Mouse (Mus musculus): ENCODE data around the gene Gm20388. TPM values are rescaled to one million over a fixed set of nuclear protein-coding genes. Genes with fewer than 3 reads are reported as not detected.
A peak's percentile ranks its signal among the peaks of the same experiment; 100 is the strongest.

Gene Gm20388
- polyA plus RNA-seq, 1 experiment from 2014 or later: 1.4 TPM

GRCm38 (mm10) chr8:120336909-120337555, 426.4 kb downstream of the Gm20388 start:
- H3K9me3 ChIP-seq (replicated peaks; ENCODE audit: control insufficient read depth, low read length): no peaks in the 10 kb centered on the region; the same call in 1 of the 2 replicates
- peaks cover 22% of the 10 kb centered on the region for H3K4me1 ChIP-seq (ENCODE audit: control insufficient read depth, low read depth, low read length)
- no peak overlapping the region for H3K9ac ChIP-seq (ENCODE audit: low read depth, low read length)
- no peaks in the 10 kb centered on the region; the same call in 1 of the 2 replicates for H3K27me3 ChIP-seq (ENCODE audit: control insufficient read depth, insufficient read depth, low read depth, low read length)
- H3K27ac ChIP-seq (ENCODE audit: low read length): no peak overlapping the region
- WGBS (ENCODE audit: insufficient replicate concordance): 28% methylated on average over 5 of the region's 5 CpGs
- ATAC-seq (ENCODE audit: low read depth): no peak
- no peak overlapping the region for H3K4me2 ChIP-seq (ENCODE audit: low read depth, low read length)
- H3K36me3 ChIP-seq (ENCODE audit: control insufficient read depth, insufficient read depth): no peaks in the 10 kb centered on the region
- no peak overlapping the region for H3K4me3 ChIP-seq (ENCODE audit: low read depth, low read length)

- WGBS (ENCODE audit: insufficient replicate concordance): 70% methylated on average over 5 of the region's 5 CpGs
- Histone ChIP-seq H3K9ac (ENCODE audit: low read depth, low read length) (no peak overlapping the region), H3K4me3 (ENCODE audit: low read depth, low read length) (no peak overlapping the region), H3K27me3 (ENCODE audit: control insufficient read depth, insufficient read depth, low read depth, low read length) (no peaks in the 10 kb centered on the region; the same call in 1 of the 2 replicates), H3K9me3 (replicated peaks; ENCODE audit: control insufficient read depth, low read length) (no peaks in the 10 kb centered on the region; the same call in 1 of the 2 replicates), H3K4me2 (ENCODE audit: low read depth, low read length) (no peak overlapping the region), H3K27ac (ENCODE audit: low read length) (no peak overlapping the region), H3K36me3 (ENCODE audit: control insufficient read depth, insufficient read depth) (no peaks in the 10 kb centered on the region), H3K4me1 (ENCODE audit: control insufficient read depth, low read depth, low read length) (peaks cover 20% of the 10 kb centered on the region)
- ATAC-seq (ENCODE audit: low read depth): no peak
Observed at GRCm38 (mm10) chr8:120337627-120338026, 427.0 kb downstream of the Gm20388 start.

- Histone ChIP-seq H3K27me3 (ENCODE audit: control insufficient read depth, insufficient read depth, low read depth, low read length) (no peaks in the 10 kb centered on the region; the same call in 1 of the 2 replicates), H3K4me2 (ENCODE audit: low read depth, low read length) (no peak overlapping the region), H3K27ac (ENCODE audit: low read length) (no peak overlapping the region), H3K4me1 (ENCODE audit: control insufficient read depth, low read depth, low read length) (peaks cover 25% of the 10 kb centered on the region), H3K9ac (ENCODE audit: low read depth, low read length) (no peak overlapping the region), H3K36me3 (ENCODE audit: control insufficient read depth, insufficient read depth) (no peaks in the 10 kb centered on the region), H3K9me3 (replicated peaks; ENCODE audit: control insufficient read depth, low read length) (no peaks in the 10 kb centered on the region; the same call in 1 of the 2 replicates), H3K4me3 (ENCODE audit: low read depth, low read length) (no peak overlapping the region)
- ATAC-seq (ENCODE audit: low read depth): no peak
- WGBS (ENCODE audit: insufficient replicate concordance): 77% methylated on average over 7 of the region's 7 CpGs
Observed at GRCm38 (mm10) chr8:120338678-120339077, 428.0 kb downstream of the Gm20388 start.

- H3K9ac ChIP-seq (ENCODE audit: low read depth, low read length): no peak overlapping the region
- peaks cover 33% of the 10 kb centered on the region for H3K4me1 ChIP-seq (ENCODE audit: control insufficient read depth, low read depth, low read length)
- no peak overlapping the region for H3K27ac ChIP-seq (ENCODE audit: low read length)
- 59% methylated on average over 7 of the region's 8 CpGs for WGBS (ENCODE audit: insufficient replicate concordance)
- H3K4me2 ChIP-seq (ENCODE audit: low read depth, low read length): no peak overlapping the region
- no peak overlapping the region for H3K4me3 ChIP-seq (ENCODE audit: low read depth, low read length)
- no peaks in the 10 kb centered on the region; the same call in 1 of the 2 replicates for H3K27me3 ChIP-seq (ENCODE audit: control insufficient read depth, insufficient read depth, low read depth, low read length)
- no peaks in the 10 kb centered on the region; the same call in 1 of the 2 replicates for H3K9me3 ChIP-seq (replicated peaks; ENCODE audit: control insufficient read depth, low read length)
- ATAC-seq (ENCODE audit: low read depth): no peak
- no peaks in the 10 kb centered on the region for H3K36me3 ChIP-seq (ENCODE audit: control insufficient read depth, insufficient read depth)
Observed at GRCm38 (mm10) chr8:120339743-120340142, 429.1 kb downstream of the Gm20388 start.

- Histone ChIP-seq H3K4me3 (ENCODE audit: low read depth, low read length) (no peak overlapping the region), H3K36me3 (ENCODE audit: control insufficient read depth, insufficient read depth) (no peaks in the 10 kb centered on the region), H3K4me2 (ENCODE audit: low read depth, low read length) (no peak overlapping the region), H3K4me1 (ENCODE audit: control insufficient read depth, low read depth, low read length) (peaks cover 19% of the 10 kb centered on the region), H3K27me3 (ENCODE audit: control insufficient read depth, insufficient read depth, low read depth, low read length) (no peaks in the 10 kb centered on the region), H3K27ac (ENCODE audit: low read length) (no peak overlapping the region), H3K9me3 (replicated peaks; ENCODE audit: control insufficient read depth, low read length) (no peaks in the 10 kb centered on the region; the same call in 1 of the 2 replicates), H3K9ac (ENCODE audit: low read depth, low read length) (no peak overlapping the region)
- no peak for ATAC-seq (ENCODE audit: low read depth)
- 62% methylated on average over 10 of the region's 10 CpGs for WGBS (ENCODE audit: insufficient replicate concordance)
Observed at GRCm38 (mm10) chr8:120341124-120341523, 430.5 kb downstream of the Gm20388 start.

GRCm38 (mm10) chr8:120342847-120343548, 432.4 kb downstream of the Gm20388 start:
- no peak overlapping the region for H3K4me2 ChIP-seq (ENCODE audit: low read depth, low read length)
- H3K9ac ChIP-seq (ENCODE audit: low read depth, low read length): no peak overlapping the region
- no peaks in the 10 kb centered on the region for H3K36me3 ChIP-seq (ENCODE audit: control insufficient read depth, insufficient read depth)
- no peak overlapping the region for H3K27ac ChIP-seq (ENCODE audit: low read length)
- no peak overlapping the region for H3K4me3 ChIP-seq (ENCODE audit: low read depth, low read length)
- peaks cover 15% of the 10 kb centered on the region for H3K4me1 ChIP-seq (ENCODE audit: control insufficient read depth, low read depth, low read length)
- H3K9me3 ChIP-seq (replicated peaks; ENCODE audit: control insufficient read depth, low read length): no peaks in the 10 kb centered on the region; the same call in 1 of the 2 replicates
- no peak for ATAC-seq (ENCODE audit: low read depth)
- no peaks in the 10 kb centered on the region for H3K27me3 ChIP-seq (ENCODE audit: control insufficient read depth, insufficient read depth, low read depth, low read length)
- 48% methylated on average over 7 of the region's 7 CpGs for WGBS (ENCODE audit: insufficient replicate concordance)

- no peak overlapping the region for H3K27ac ChIP-seq (ENCODE audit: low read length)
- WGBS (ENCODE audit: insufficient replicate concordance): 25% methylated on average over 12 of the region's 12 CpGs
Observed at GRCm38 (mm10) chr8:120343582-120343981, 432.9 kb downstream of the Gm20388 start.

GRCm38 (mm10) chr8:120344166-120344565, 433.5 kb downstream of the Gm20388 start:
- Histone ChIP-seq H3K4me1 (ENCODE audit: control insufficient read depth, low read depth, low read length) (peaks cover 15% of the 10 kb centered on the region), H3K36me3 (ENCODE audit: control insufficient read depth, insufficient read depth) (no peaks in the 10 kb centered on the region), H3K9me3 (replicated peaks; ENCODE audit: control insufficient read depth, low read length) (no peaks in the 10 kb centered on the region), H3K9ac (ENCODE audit: low read depth, low read length) (no peak overlapping the region), H3K4me2 (ENCODE audit: low read depth, low read length) (no peak overlapping the region), H3K27me3 (ENCODE audit: control insufficient read depth, insufficient read depth, low read depth, low read length) (no peaks in the 10 kb centered on the region), H3K27ac (ENCODE audit: low read length) (no peak overlapping the region), H3K4me3 (ENCODE audit: low read depth, low read length) (no peak overlapping the region)
- ATAC-seq (ENCODE audit: low read depth): peak; percentile 22
- WGBS (ENCODE audit: insufficient replicate concordance): 8% methylated on average over 4 of the region's 4 CpGs

More at GRCm38 (mm10) chr8:120343582-120343981, 432.9 kb downstream of the Gm20388 start:
- no peaks in the 10 kb centered on the region for H3K36me3 ChIP-seq (ENCODE audit: control insufficient read depth, insufficient read depth)
- no peak overlapping the region for H3K4me2 ChIP-seq (ENCODE audit: low read depth, low read length)
- H3K9me3 ChIP-seq (replicated peaks; ENCODE audit: control insufficient read depth, low read length): no peaks in the 10 kb centered on the region; the same call in 1 of the 2 replicates
- no peak for ATAC-seq (ENCODE audit: low read depth)
- peaks cover 15% of the 10 kb centered on the region for H3K4me1 ChIP-seq (ENCODE audit: control insufficient read depth, low read depth, low read length)
- H3K4me3 ChIP-seq (ENCODE audit: low read depth, low read length): no peak overlapping the region
- H3K9ac ChIP-seq (ENCODE audit: low read depth, low read length): no peak overlapping the region
- H3K27me3 ChIP-seq (ENCODE audit: control insufficient read depth, insufficient read depth, low read depth, low read length): no peaks in the 10 kb centered on the region

- Histone ChIP-seq H3K27ac (ENCODE audit: low read length) (no peak overlapping the region), H3K9me3 (replicated peaks; ENCODE audit: control insufficient read depth, low read length) (no peaks in the 10 kb centered on the region), H3K4me1 (ENCODE audit: control insufficient read depth, low read depth, low read length) (peaks cover 15% of the 10 kb centered on the region), H3K36me3 (ENCODE audit: control insufficient read depth, insufficient read depth) (no peaks in the 10 kb centered on the region), H3K27me3 (ENCODE audit: control insufficient read depth, insufficient read depth, low read depth, low read length) (no peaks in the 10 kb centered on the region), H3K9ac (ENCODE audit: low read depth, low read length) (no peak overlapping the region), H3K4me2 (ENCODE audit: low read depth, low read length) (no peak overlapping the region), H3K4me3 (ENCODE audit: low read depth, low read length) (no peak overlapping the region)
- no peak for ATAC-seq (ENCODE audit: low read depth)
- 37% methylated on average over 13 of the region's 13 CpGs for WGBS (ENCODE audit: insufficient replicate concordance)
Observed at GRCm38 (mm10) chr8:120344583-120344982, 433.9 kb downstream of the Gm20388 start.

All from liver, embryonic 16.5 days (tissue).